Mouse (Mus musculus): Measurements from ENCODE around the gene Ubp1.
"Not testable (repeated sequence)": the region's sequence is repeated elsewhere in the genome, so short reads cannot be mapped to it uniquely, and the experiment has no call there.

Ubp1 gene

DNA sequence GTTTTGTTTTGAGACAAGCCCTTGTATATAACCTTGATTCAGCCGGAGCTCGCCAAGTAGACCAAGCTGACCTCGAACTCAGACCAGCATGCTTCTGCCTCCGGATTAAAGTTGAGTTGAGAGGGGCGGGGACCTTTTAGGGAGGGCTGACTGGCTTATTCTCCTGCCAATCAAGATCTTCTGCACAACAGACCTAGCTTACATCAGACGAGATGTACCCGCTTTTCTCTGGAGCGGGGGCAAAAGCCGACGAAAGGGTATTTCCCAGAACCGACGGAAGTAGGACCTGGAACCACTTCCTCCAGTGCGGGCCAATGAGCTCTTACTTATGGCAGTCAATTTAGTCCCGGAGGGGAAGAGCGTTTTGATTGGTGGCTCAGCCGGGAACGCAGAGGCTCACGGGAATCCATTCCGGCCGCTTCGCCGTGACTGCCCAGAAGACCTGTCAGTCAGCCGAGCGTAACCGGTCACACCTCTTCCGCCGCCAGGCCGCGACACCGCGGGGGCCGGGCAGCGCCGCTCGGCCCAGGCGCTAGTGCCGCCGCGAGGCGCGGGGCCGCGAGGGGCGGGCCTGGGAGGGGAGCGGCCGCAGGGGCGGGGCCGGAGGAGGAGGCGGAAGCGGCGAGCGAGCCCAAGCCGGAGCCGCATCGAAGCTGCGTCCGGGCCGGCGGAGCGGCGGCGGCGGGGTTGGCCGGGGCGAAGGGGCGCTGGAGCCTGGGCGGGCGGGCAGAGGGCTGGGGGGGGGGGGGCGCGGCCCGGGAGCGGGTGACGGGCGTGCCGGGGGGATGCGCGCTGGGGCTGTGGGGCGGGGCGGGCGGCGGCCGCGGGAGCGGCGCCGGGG is at the start of gene Ubp1:
TSS of gene Ubp1 (plus strand) at position 401 of the 841 bp plus-strand sequence.
- peak; percentile 98 for DNase-seq

DNA sequence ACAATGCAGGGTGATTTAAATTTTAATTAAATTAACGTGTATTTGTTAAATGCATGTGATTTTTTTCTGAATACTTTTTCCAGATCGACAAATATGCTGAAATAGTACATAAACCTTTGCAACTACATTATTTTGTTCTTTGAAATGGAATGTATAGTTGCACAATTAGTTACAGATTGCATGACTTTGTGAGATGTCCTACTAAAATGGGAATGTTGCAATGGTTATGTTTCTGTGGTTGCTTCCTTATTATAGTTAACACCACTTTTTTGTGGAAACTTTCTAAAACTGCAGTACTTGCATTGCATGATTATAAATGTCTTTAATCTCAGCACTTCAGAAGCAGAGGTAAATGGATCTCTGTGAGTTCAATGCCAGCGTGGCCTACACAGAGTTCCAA is 35.8 kb upstream of the Ubp1 start:
- no peak for DNase-seq

DNA sequence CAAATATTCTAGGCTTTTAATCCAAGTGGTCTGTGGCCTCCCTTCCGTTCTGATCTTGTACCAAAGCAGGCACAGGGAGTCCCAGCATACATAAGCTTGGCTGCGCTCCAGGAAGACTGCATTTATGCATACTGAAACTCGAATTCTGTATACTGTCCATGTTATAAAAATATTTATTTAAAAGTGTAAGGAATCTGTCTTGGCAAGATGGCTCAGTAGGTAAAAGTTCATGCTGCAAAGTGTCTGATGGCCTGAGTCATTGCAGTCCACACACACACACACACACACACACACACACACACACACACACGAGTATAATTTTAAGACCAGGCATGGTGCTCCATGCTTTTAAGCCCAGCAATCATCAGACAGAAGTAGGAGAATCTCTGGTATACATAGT is 27.6 kb upstream of the Ubp1 start:
- no peak for DNase-seq

DNA sequence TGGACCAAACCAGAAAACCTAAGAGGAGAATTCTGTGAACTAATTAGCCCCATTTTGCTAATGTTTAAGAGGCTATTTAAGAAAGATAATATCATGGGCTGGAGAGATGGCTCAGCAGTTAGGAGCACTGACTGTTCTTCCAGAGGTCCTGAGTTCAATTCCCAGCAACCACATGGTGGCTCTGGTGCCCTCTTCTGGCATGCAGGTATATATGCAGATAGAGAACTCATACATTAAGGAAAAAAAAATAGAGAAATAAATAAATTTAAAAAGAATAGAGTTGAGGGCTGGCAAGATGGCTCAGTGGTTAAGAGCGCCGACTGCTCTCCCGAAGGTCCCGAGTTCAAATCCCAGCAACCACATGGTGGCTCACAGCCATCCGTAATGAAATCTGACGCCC is 26.4 kb upstream of the Ubp1 start:
- DNase-seq = not testable (repeated sequence)

DNA sequence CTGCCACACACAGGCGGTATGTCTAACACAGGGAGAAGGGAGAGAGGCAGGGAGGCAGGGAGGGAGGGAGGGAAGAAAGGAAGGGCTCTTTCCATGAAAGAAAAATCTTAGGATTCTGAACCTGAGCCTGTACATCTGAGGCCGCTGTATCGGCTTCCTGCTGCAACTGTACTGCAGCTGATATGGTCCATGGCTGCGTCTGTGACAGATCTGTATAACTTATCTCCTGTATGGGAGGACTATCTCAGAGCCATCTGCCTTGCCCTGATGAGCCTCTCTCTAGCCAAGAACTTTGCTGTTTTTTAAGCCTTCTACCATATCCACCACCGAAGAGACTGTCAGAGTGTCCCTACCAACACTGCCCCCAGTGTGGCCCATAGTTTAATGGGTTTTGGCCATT is 14.9 kb upstream of the Ubp1 start:
- DNase-seq = no peak

DNA sequence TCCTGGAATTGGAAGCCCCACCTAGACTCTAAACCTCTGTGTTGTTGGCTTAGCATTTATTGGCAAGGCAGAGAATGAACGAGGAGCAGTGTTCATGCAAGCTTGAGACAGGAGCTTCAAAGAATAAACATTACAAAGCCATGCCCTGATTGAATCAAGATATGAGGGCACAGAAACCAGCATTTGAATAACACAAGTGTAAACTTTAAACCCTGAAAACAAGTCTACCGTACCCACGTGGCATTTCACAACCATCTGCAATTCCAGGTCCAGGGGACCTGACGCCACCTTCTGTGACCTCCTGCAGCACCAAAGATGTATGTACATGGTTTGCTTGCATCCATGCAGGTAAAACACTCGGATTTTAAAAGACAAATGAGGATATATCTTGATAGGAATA is 8.1 kb upstream of the Ubp1 start:
- DNase-seq = no peak

DNA sequence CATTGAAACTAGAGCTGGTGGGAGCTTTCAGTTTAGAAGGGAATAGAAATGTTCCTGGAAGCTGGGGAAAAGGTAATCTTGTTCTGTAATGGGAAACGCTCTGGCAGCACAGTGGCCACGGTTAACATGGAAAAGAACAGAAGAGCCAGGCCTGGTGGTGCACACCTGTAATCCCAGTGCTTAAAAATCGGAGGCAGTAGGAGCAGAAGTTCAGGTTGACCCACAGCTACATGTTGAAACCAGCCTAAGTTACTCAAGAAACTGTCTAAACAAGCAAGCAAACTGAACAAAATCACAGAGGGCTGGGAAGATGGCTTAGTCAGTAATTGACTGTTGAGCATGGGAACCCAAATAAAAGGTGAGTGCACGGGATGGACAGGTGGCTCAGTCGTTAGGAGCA is 5.9 kb upstream of the Ubp1 start:
- DNase-seq = no peak

DNA sequence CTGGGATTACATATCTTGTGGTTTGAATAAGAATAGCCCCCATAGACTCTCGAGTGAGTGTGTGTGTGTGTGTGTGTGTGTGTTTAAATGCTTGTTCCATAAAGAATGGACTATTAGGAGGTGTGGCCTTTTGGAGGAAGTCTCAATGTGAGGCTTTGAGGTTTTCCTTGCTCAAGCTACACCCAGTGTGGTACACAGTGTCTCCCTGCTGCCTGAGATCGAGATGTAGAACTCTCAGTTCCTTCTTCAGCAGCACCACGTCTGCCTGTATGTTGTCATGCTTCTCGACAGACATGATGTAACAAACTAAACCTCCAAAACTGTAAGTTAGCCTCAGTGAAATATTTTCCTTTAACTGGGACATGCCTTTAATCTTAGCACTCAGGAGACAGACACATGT is 2.1 kb upstream of the Ubp1 start:
- no peak for DNase-seq

DNA sequence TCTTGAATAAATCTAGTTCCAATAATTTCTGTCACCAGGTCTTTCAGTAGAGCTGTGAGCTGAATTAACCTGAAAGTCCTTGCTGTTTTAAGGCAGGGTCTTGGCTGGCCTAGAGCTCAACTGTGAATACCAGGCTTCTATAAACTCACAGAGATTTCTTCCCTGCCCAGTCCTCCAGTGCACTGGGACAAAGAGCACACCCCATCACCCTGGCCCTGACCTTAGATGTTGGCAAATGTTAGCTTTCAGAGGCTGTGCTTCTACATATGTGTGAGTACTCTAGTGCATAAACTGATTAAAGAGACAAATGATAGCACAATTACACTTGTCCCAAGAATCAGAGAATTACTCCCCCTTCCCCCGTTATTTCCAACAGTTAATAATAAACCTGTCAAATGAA is 1.1 kb upstream of the Ubp1 start:
- peak; percentile 42 for DNase-seq

DNA sequence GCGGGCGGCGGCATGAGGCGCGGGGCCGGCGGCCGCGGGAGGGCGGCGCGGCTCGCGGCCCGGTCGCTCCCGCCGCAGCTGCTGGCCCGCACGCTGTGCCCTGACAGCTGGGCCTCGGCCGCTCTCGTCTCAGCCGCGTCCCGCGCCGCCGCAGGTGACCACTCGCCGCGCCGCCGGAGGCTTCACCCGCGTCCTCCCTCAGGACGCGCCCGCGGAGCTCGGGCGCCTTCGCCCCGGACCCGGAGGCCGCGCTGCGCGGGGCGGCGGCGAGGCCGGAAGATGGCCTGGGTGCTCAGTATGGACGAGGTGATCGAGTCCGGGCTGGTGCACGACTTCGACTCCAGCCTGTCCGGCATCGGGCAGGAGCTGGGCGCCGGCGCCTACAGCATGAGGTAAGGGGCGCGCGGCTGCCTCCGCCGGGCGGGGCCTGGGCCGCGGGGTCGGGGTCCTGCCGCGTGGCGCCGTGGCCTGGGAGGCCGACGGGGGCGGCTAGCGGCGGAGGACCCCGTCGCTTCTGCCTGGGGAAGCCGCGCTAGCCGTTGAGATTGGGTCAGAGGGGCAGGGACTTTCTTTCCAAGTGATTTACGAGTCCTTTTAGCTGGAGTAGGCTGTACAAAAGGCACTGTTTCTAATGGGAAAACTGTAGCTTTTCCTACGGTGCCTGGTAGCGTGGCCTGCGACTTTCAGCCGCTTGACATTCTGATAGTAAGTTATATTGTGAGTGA is 803 bp downstream of the Ubp1 start:
- DNase-seq = peak; percentile 42

DNA sequence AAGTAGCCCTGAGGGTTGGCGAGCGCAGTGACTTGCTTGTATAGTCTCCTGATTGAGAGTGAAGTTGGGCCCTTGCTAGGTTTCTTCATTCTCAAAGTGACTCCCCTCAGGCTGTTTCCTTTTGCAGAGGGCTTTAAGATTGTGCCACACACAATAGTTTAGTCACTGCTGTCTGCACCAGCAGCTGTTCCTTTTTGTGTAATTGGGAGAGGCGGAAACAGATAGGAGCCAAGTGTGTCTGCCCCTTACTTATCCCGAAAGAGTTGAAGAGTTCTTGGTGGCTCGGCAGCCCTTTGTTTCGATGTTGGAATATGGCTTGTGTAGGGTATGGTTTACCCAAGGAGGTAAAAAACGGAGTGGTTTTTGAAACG is 1.4 kb downstream of the Ubp1 start:
- DNase-seq = peak; percentile 36

DNA sequence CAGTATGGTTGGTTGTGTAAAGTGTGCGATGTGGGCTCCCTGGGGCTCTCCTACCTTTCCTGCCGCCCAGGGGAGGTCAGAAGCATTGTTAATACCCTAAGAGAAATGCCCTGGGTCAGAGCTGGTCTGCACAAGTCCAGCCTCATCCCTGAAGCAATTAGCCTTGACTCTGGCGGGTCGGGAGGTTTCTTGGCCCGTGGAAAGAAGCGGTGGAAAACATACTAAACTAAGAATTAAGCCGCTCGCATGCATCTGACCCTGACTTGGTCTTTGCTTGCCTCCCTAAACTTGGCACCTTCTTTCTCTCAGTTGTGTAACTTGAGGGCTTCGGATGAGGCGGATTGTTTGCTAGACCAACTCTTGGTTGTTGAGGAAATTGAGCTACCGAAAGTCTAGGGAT is 1.8 kb downstream of the Ubp1 start:
- peak; percentile 34 for DNase-seq

DNA sequence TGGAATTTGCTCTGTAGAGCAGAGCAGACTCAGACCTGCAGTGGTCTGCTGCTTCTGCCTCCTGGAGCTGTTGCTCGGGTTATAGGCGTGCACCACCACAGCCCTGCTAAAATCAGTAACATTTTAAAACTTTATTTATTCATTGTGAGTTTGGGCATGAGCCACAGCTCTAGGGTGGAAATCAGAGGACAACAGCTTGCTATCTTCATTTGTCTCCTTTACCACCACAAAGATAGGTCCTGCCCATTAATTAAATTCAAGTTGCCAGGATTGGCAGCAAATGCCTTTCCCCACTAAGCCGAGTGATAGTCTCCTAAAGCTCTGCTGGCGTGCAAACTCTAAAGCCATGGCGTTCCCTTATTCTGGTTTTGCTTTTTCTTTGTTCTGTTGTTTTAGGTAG is 4.9 kb downstream of the Ubp1 start:
- DNase-seq = no peak

DNA sequence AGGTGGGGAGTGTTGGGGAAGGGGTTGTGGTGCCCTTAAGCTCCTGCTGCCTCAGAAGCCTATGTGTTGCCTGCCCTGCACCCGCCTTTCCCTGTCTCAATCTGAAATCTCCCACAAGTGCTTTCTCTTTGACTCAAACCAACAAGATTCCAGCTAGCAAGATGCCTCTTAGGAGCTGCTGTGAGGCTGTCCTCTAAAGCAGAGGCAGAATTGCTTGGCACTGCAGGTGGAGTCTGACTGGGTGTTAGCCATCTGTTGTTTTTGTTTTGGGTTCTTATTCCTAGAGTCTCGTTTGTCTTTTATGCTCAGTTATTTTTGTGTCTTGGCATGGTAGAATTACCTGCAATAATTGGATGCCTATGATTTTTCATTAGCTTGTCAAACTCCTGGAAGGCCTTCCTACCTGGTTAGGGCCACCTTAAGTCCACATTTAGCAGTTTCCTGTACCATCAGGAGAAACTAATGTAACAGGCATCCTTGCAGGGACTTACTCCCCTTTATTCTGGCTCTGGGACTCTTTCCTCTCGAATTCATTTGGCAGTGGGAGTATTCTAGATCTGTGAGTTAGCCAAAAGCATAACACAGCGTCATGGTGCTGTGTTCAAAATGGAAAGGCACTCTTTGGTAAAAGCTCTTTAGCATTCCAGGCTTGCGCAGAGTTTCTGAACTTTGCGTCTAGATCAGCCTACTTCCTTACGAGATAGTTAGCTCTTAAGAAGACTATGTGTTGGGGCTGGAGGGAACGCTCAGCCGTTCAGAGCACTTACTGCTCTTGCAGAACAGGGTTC is 8.5 kb downstream of the Ubp1 start:
- DNase-seq = peak; percentile 70

DNA sequence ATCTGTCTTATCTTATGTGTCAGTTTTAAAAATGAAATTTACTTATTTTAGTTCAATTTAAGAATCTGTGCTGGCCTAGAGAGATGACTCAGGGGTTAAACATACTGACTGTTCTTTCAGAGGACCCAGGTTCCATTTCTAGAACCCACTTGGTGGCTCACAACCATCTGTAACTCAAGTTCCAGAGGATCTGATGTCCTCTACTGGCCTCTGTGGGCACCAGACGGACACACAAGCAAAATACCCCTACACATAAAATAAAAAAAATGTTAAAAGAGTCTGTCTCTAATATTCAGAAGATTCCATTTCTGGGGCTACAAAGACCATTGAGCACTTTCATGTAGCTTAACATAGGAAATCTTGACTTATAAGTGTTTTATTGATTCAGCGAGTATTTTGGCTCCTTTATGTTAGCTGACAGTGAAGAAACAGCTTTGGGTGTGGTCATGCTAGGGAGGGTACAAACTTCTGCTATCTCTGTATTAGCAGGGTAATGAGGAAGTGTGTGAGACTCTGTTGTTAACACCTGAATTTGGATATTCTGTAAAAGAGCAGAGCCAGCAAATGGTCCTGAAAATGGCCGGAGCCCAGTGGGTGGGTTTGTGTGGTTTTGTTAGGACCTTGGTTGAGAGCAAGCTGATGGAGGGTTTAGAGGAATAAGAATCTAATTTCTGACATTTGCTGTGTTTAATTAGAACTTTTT is 10.5 kb downstream of the Ubp1 start:
- no peak for DNase-seq

DNA sequence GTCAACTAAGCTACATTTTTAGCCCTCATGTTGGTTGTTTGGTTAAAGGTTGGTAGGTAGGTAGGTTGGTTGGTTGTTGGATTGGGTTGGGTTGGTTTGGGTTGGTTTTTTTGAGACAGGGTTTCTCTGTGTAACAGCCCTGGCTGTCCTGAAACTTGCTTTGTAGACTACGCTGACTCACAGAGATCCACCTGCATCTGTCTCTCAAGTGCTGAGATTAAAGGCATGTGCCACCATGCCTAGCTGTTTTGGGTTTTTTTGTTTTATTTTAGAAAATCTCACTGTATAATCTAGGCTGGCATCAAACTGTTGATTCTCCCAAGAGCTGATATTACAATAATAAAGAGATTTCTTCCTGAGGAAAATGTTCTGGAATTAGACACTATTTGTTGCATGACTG is 12.6 kb downstream of the Ubp1 start:
- DNase-seq = no peak

DNA sequence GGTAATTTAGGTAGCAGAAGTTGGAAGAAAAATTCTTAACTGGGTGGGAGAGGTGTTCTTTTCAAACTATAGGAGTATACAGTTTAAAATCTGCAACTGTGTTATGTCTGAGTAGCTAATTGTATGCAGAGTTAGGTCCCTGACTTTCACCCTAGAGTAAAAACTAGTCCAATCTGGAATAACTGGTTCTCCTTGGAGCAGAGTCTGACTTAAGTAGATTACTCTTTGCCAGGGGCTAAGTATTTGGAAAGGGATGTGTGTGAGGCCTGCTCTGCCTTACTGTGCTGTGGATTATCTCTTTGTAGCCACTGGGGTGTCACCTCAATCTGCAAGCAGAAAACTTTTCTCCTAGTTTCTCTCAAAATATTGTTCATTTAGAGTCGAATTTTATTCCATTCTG is 16.5 kb downstream of the Ubp1 start:
- no peak for DNase-seq

DNA sequence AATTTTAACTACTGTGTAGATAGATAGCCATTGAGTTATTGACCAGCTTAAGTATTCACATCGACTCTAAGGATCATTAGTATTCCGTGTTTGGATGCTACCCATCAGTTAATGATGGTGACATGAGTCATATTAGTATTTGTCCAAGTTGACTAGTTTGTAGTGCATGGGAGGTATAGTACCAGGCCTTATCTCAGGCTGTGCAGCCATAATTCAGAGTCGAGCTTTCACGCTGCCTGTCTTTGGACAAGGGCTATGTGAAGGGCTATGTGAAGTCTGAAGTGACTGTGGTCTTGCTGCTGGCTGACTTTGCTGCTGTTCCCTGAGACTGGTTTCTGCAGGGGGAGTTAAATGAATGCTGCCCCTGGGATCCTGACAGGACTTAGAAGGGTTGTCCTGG is 27.0 kb downstream of the Ubp1 start:
- DNase-seq = no peak

DNA sequence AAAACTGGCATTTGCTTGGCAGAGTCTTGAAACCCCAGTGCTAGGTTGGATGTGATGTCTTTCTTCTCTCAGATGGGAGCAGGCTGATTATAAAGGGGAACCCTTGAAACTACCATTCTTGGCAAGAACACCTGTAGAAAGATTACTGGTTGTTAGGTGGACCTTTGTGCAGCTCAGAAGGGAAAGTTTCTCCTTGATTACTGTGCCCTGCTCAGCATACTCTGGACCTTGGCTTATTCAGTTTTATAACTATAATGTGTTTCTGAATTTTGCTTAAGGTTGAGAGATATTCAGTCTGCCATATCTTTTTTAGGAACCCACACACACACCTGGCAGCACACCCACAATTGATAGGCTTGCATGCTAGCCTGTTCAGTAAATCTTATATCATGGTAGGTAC is 33.0 kb downstream of the Ubp1 start:
- DNase-seq = no peak

DNA sequence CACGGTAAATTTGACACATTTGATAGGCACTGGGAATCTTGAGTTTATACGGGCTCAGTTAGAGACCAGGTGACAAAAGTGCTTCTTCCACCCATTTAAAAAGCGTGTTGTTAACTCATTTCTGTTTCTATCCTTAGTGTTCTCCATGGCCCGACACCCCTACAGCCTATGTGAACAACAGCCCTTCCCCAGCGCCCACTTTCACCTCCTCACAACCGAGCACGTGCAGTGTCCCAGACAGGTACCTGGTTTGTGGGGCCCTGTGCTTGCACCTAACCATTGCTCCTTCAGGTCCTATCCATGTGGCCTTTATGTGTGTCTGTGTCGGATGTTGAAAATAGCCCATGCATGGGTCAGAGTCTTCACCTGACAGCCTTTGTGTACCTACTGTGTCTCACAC is 33.7 kb downstream of the Ubp1 start:
- DNase-seq = no peak

DNA sequence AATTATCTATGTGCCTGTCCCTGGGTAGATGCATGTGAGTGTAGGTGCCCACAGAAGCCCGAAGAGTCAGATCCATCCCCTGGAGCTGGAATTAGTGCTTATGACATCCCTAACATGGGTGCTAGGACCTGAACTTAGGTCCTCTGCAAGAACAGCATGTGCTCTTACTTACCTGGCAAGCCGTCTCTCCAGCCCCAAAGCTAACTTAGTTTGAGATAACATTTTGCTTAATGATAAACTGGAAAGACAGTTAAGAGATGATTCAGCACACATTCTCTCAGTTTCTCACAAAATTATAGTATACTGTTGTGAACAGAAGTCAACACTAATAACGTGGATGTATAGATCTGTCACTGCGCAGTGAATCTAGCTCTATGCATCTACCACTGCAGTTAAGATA is 36.1 kb downstream of the Ubp1 start:
- no peak for DNase-seq

DNA sequence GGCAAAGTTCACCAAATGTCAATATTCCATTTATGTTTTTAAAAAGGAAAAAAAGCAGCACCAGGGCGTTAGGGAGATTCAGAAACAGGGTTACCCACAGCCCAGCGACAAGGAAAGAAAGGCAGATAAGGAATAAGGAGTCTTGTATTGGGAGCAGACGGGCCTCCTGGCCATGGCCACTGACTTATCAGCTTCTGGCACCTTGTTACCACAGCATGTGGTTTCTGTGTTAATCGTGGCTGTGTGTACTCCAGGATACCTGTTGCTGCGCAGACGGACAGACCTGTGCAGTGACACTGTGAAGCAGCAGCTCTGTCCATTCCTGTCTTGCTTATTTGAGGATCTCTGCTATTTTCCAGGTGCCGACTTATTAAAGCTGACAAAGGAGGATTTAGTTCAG is 38.2 kb downstream of the Ubp1 start:
- no peak for DNase-seq

DNA sequence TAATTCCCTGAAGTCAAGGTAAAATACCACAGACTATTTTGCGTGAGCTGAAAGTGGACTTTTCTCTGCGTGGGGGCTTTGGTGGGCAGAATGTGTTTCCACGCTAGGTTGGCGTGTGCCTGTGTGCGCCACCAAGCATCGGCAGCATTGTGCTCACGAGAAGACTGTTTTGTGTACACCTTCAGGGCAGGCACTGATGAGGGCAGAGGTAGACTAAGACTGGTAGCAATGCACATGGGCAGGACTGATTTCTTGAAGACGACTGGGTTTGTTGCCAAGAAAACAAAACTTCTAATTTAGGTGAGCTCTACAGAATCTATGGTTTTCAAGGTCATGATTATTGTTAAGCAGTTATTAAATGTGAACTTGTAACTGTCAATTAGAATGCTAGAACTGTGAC is 38.7 kb downstream of the Ubp1 start:
- DNase-seq = no peak
